Mouse (Mus musculus) heart, adult 2 months (tissue): ENCODE results near the gene 2010109A12Rik. TPM values are rescaled to one million over a fixed set of nuclear protein-coding genes. Genes with fewer than 3 reads are reported as not detected.

ENCODE experiments used
- DNase-seq, 2 experiments: peaks; one replicate each; pipeline ENCODE4 v3.0.0; 2021
- H3K27ac ChIP-seq: fragments of 200-600 bp; 2 replicates; pipeline ENCODE4 v1.8.1; 2022
- H3K27me3 ChIP-seq: fragments of 200-500 bp; 2 replicates; pipeline ENCODE4 v1.6.1; 2012; ENCODE audit warnings: mild to moderate bottlenecking, low read length, inconsistent platforms, mixed read lengths; ENCODE audit not compliant: control insufficient read depth, insufficient read depth
- H3K36me3 ChIP-seq: fragments of 200-500 bp; 2 replicates; pipeline ENCODE4 v1.6.1; 2012; ENCODE audit warnings: low read length, inconsistent platforms; ENCODE audit not compliant: control insufficient read depth, insufficient read depth
- H3K4me1 ChIP-seq: fragments of 200-500 bp; 2 replicates; pipeline ENCODE4 v1.6.1; 2011; ENCODE audit warnings: low read length; ENCODE audit not compliant: control insufficient read depth, insufficient read depth
- H3K4me3 ChIP-seq: fragments of 200-600 bp; 2 replicates; pipeline ENCODE4 v1.8.1; 2022
- H3K79me2 ChIP-seq: fragments of 200-500 bp; replicated peaks from 2 replicates; pipeline ENCODE4 v1.6.1; 2012; ENCODE audit warnings: mild to moderate bottlenecking, inconsistent platforms, low read length, moderate library complexity, mixed read lengths; ENCODE audit not compliant: control insufficient read depth, insufficient read depth
- H3K9ac ChIP-seq: fragments of 200-500 bp; 2 replicates; pipeline ENCODE4 v1.6.1; 2012; ENCODE audit warnings: low read depth, mild to moderate bottlenecking, control low read depth, inconsistent platforms, low read length, mixed read lengths
- CTCF ChIP-seq: fragments of 200-600 bp; IDR thresholded peaks from 2 replicates; pipeline ENCODE4 v1.8.1; 2022; ENCODE audit warnings: antibody characterized with exemption, mild to moderate bottlenecking, moderate library complexity
- EP300 ChIP-seq: fragments of 200-500 bp; IDR thresholded peaks from 2 replicates; pipeline ENCODE4 v1.6.1; 2011; ENCODE audit warnings: low read depth, low read length, control low read depth; ENCODE audit not compliant: insufficient read depth
- POLR2A ChIP-seq: fragments of 200-500 bp; IDR thresholded peaks from 2 replicates; pipeline ENCODE4 v1.6.1; 2011; ENCODE audit warnings: mild to moderate bottlenecking, low read depth, low read length, control low read depth; ENCODE audit not compliant: insufficient read depth
- WGBS: fragments of 180-500 bp; shearing (Covaris S2); methylation state at CpG from one replicate; pipeline ENCODE4 v1.1.7; 2018; 5-methylcytosine and 5-hydroxymethylcytosine counted together
- intact Hi-C: fragments of 180-260 bp; cut with DNase I; formaldehyde crosslinking; loops from one replicate; pipeline ENCODE4 v1.15.1; 2025
- polyA plus RNA-seq: library from polyadenylated mRNA; depleted of rRNA; stranded (reverse); fragments of >200 nt; gene quantifications from 2 replicates; pipeline ENCODE4 v1.2.3, GENCODE M21; 2012; rRNA removed
- total RNA-seq, 2 experiments: library from RNA; stranded (reverse); gene quantifications; 2 replicates each; pipeline ENCODE4 v1.2.3; 2021

The 2010109A12Rik gene
- total and polyA plus RNA-seq, 3 experiments: 0.57 to 0.59 TPM; not detected in 1

GRCm38 (mm10) chr5:93260983-93261382, 54.7 kb downstream of the 2010109A12Rik start:
- Histone ChIP-seq H3K36me3 (no peaks in the 10 kb centered on the region), H3K9ac (no peak overlapping the region), H3K4me3 (no peak overlapping the region), H3K4me1 (no peaks in the 10 kb centered on the region; the same call in 1 of the 2 replicates), H3K79me2 (no peaks in the 10 kb centered on the region), H3K27ac (no peak overlapping the region), H3K27me3 (no peaks in the 10 kb centered on the region)
- TF ChIP-seq EP300 (no peak), POLR2A (no peak), CTCF (no peak)
- DNase-seq: no peak
- intact Hi-C loops: loop anchor here (10.0 kb wide), 1 partner anchor 756 kb away; the partner anchor contains the start of gene Scarb2
- WGBS: 81% methylated on average over 3 of the region's 3 CpGs

GRCm38 (mm10) chr5:93262751-93263150, 56.4 kb downstream of the 2010109A12Rik start:
- DNase-seq: no peak
- Histone ChIP-seq H3K4me3 (no peak overlapping the region), H3K79me2 (no peaks in the 10 kb centered on the region), H3K27me3 (no peaks in the 10 kb centered on the region), H3K9ac (no peak overlapping the region), H3K27ac (no peak overlapping the region), H3K4me1 (no peaks in the 10 kb centered on the region; the same call in 1 of the 2 replicates), H3K36me3 (peaks cover 2% of the 10 kb centered on the region; the same call in 1 of the 2 replicates)
- intact Hi-C loops: loop anchor here (10.0 kb wide), 1 partner anchor 758 kb away; the partner anchor contains the start of gene Scarb2
- WGBS: 63% methylated on average over 2 of the region's 2 CpGs
- TF ChIP-seq POLR2A (no peak), EP300 (no peak), CTCF (no peak)

Other genes starting within 250 kb of the 2010109A12Rik start
- under 1 TPM in 1 of 2 experiments, not detected in 1; 0.08 TPM for gene Sowahb, start 161.5 kb upstream of the 2010109A12Rik start, total RNA-seq
- 0.04 TPM in 1 of 2 replicates, not detected in the other for gene Sowahb, start 161.5 kb upstream of the 2010109A12Rik start, polyA plus RNA-seq
- 10 to 100 TPM; 25.7 to 34.0 TPM for gene Sept11, start 113.1 kb upstream of the 2010109A12Rik start, total RNA-seq
- gene Sept11, start 113.1 kb upstream of the 2010109A12Rik start, polyA plus RNA-seq: 15.6 and 25.8 TPM in 2 replicates
- 100 to 1,000 TPM; 147 to 166 TPM for gene Ccni, start within 50 bp of the 2010109A12Rik start, total RNA-seq
- 56.5 and 119 TPM in 2 replicates for gene Ccni, start within 50 bp of the 2010109A12Rik start, polyA plus RNA-seq
- gene Ccng2, start 60.7 kb downstream of the 2010109A12Rik start, total RNA-seq: 10 to 100 TPM; 12.3 to 13.5 TPM
- gene Ccng2, start 60.7 kb downstream of the 2010109A12Rik start, polyA plus RNA-seq: 7.2 and 13.3 TPM in 2 replicates